Mouse (Mus musculus) embryonic facial prominence, embryonic 10.5 days (tissue): ENCODE results near the gene Med9. TPM values are rescaled to one million over a fixed set of nuclear protein-coding genes. Genes with fewer than 3 reads are reported as not detected.

Experiments
- DNase-seq: peaks from one replicate; pipeline ENCODE4 v3.0.0-alpha.2; 2017; ENCODE audit warnings: low spot score
- H3K27ac ChIP-seq: fragments of 300-500 bp; sonication (generic); replicated peaks from 2 replicates; pipeline ENCODE4 v1.5.1; 2016; ENCODE audit warnings: mild to moderate bottlenecking
- H3K27me3 ChIP-seq: fragments of 300-500 bp; sonication (generic); replicated peaks from 2 replicates; pipeline ENCODE4 v1.6.1; 2016; ENCODE audit warnings: low read depth, mild to moderate bottlenecking; ENCODE audit not compliant: poor library complexity, severe bottlenecking
- H3K36me3 ChIP-seq: fragments of 300-500 bp; sonication (generic); replicated peaks from 2 replicates; pipeline ENCODE4 v1.6.1; 2016; ENCODE audit warnings: mild to moderate bottlenecking, moderate library complexity
- H3K4me1 ChIP-seq: fragments of 300-500 bp; sonication (generic); 2 replicates; pipeline ENCODE4 v1.6.1; 2016
- H3K4me3 ChIP-seq: fragments of 300-500 bp; sonication (generic); 2 replicates; pipeline ENCODE4 v1.5.1; 2016; ENCODE audit warnings: mild to moderate bottlenecking, moderate library complexity
- H3K9me3 ChIP-seq: fragments of 300-500 bp; sonication (generic); 2 replicates; pipeline ENCODE4 v1.6.1; 2016; ENCODE audit warnings: mild to moderate bottlenecking
- WGBS: fragments of 180-500 bp; shearing (Covaris S2); methylation state at CpG from one replicate; pipeline ENCODE4 v1.1.7; 2016; 5-methylcytosine and 5-hydroxymethylcytosine counted together
- polyA plus RNA-seq: library from polyadenylated mRNA; unstranded; fragments of >200 nt; fragmentation: Nextera tagmentation; extraction: Ambion mirVana; gene quantifications from 2 replicates; pipeline ENCODE4 v1.2.1, GENCODE M21; 2016

The Med9 gene
- polyA plus RNA-seq, 1 experiment from 2014 or later: 48.3 TPM

DNA sequence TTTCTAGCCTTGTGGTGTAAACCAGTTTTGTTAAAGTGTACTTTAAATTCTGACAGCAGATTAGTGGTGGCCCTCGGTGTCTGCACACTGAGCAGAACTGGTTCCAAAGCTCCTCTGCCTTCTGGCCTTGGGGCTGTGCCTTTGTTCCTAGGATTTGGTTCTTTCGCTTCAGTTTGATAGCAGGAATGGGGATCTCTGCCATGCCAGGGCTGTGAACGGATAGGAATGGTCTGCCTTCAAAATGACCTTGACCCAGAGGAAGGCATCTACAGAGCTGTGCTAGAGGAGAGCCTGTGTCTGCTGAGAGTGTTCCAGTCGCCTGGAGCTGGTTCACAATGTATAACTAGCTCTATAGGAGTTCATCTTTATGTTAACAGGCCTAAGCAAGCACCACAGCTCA, 11.4 kb downstream of the Med9 start:
- DNase-seq: no peak
- 0 out of 2 replicates have a peak overlapping the region, but pooled peaks have one; percentile 35 for H3K27ac ChIP-seq
- no peaks in the 10 kb centered on the region for H3K9me3 ChIP-seq
- H3K4me1 ChIP-seq: peaks cover 59% of the 10 kb centered on the region
- H3K27me3 ChIP-seq: peaks cover 34% of the 10 kb centered on the region
- 84% methylated on average over 4 of the region's 4 CpGs for whole genome bisulfite sequencing
- H3K36me3 ChIP-seq: peaks cover 53% of the 10 kb centered on the region
- no peak overlapping the region for H3K4me3 ChIP-seq

DNA sequence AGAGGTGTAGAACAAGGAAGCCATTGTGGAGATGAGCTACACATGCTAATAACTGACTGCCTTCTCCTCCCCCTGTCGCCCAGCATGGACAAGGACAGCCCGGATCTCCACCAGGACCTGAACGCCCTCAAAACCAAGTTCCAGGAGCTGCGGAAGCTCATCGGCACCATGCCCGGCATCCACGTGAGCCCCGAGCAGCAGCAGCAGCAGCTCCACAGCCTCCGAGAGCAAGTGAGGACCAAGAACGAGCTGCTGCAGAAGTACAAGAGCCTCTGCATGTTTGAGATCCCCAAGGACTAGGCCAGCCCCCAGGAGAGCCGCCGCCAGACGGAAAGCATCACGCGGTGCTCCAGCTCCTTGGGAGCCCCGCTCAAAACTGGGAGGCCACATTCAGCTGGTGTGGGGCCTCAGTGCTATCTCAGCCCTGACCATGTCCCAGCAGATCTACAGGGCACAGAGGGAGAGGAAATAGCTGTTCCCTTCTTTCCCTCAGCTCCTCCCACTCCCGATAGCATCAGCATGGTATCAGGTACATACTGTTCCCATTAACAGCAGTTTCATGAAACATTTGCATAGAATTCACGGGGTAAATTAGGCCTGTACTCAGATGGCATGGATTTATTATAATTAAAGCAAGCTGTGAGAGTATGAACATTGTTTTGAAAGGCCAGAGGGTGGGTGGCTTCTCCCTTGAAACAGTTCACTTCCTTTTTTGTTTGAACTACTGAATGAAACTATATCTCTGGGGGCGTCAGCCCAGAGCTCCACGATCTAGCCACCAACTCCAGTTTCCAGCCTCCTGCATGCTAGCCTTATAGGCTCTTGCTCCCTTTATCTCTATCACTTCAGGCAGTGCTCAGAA, 12.7 kb downstream of the Med9 start:
- Histone ChIP-seq H3K27ac (peak overlapping the region; percentile 71), H3K27me3 (peaks cover 41% of the 10 kb centered on the region), H3K4me3 (peak overlapping the region; percentile 28; the same call in 1 of the 2 replicates), H3K9me3 (no peaks in the 10 kb centered on the region), H3K4me1 (peaks cover 71% of the 10 kb centered on the region), H3K36me3 (peaks cover 43% of the 10 kb centered on the region)
- peak; percentile 56 for DNase-seq
- 63% methylated on average over 20 of the region's 20 CpGs for WGBS

DNA sequence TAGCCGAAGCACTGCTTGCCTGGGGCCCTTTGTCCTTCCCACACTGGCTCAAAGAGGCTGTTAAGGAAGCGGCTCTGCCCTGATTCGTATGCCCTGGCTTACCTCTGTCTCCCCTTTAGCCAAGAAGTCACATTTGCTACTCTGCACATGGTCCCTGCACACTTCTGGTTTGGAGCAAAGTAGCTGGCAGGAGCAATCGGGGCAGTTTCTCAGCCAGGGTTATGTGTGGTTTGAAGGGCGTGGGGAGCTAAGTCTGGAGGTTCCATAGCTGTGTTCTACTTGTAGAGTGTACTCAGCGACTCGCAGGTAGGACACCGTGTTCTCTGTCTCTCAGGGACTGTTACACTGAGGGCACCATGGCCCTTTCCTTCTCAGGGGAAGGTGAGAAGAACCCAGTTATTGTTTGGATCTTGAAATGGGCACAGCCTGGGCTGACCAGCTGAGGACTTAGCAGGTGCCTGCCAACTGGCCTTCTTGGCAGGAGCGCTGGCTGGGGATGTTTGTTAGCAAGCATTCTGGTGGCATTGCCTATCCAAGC, 13.4 kb downstream of the Med9 start:
- peak overlapping the region; percentile 52 for H3K27ac ChIP-seq
- H3K27me3 ChIP-seq: peaks cover 48% of the 10 kb centered on the region
- no peak for DNase-seq
- peak overlapping the region; percentile 9; the same call in 1 of the 2 replicates for H3K4me3 ChIP-seq
- peaks cover 78% of the 10 kb centered on the region for H3K4me1 ChIP-seq
- peaks cover 38% of the 10 kb centered on the region for H3K36me3 ChIP-seq
- H3K9me3 ChIP-seq: no peaks in the 10 kb centered on the region
- WGBS: 75% methylated on average over 9 of the region's 9 CpGs

DNA sequence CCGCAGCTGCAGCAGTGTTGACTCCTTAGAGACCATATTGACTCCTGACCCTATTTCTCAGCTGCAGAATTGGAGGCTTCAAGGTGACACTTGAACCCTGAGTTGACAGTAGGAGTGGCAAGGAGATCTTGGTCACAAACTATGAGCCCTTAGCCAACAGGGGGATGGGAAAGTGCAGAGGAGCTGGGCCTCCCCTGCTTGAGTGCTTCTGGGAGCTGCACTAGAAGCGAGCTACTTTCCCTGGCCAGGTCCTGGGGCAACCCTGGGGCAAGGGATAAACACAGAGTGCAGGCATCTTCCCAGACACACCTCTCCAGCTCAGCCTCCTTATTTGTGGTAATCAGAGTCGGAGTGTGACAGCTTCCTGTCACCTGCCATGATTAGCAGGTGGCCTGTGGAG, 14.6 kb downstream of the Med9 start:
- 67% methylated on average over 3 of the region's 3 CpGs for WGBS
- H3K4me1 ChIP-seq: peaks cover 72% of the 10 kb centered on the region
- H3K4me3 ChIP-seq: no peak overlapping the region
- peaks cover 31% of the 10 kb centered on the region for H3K36me3 ChIP-seq
- H3K27me3 ChIP-seq: peaks cover 54% of the 10 kb centered on the region
- H3K27ac ChIP-seq: no peak overlapping the region
- no peak for DNase-seq
- no peaks in the 10 kb centered on the region for H3K9me3 ChIP-seq

DNA sequence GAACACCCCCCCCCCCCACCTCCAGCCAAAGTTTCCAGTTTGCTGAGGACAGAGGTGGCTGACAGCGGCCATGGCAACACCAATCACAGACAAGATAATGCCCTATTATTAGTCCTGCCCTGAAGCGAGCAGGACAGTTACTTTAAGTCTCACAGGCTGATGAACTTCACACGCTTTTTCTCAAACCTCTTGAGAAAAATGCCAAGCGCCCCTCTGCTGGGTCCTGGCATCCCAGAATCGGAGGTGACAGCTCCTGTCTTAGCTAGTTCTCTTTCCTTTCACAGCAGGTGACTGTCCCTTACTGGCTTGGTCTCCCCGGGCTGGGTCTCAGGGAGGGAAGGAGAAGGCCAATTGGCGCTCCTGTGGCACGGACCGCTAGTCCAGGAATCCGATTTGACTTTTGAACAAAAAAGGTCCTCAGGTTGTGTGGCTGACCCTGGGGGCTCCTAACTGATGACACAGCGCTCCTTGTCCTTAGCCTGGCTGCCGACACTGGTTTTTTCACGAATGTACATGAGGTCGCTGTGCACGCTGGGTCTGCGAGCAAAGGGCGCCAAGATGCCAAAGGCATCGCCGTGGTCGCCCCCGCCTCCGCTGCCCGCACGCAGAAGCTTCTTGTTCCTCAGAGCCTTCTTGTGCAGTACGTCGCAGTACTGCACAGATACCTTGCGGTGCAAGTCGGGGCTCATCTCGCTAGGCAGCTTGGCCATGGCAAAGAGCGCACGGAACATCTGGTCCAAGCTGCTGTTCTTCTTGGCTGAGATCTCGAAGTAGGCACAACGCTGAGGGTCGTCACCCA, 15.6 kb downstream of the Med9 start:
- H3K4me3 ChIP-seq: peak overlapping the region; percentile 63
- WGBS: 4% methylated on average over 34 of the region's 34 CpGs
- H3K9me3 ChIP-seq: no peaks in the 10 kb centered on the region
- peaks cover 76% of the 10 kb centered on the region for H3K4me1 ChIP-seq
- H3K36me3 ChIP-seq: peaks cover 31% of the 10 kb centered on the region
- H3K27ac ChIP-seq: peak overlapping the region; percentile 78; the same call in 1 of the 2 replicates
- H3K27me3 ChIP-seq: peaks cover 61% of the 10 kb centered on the region
- peak; percentile 52 for DNase-seq

DNA sequence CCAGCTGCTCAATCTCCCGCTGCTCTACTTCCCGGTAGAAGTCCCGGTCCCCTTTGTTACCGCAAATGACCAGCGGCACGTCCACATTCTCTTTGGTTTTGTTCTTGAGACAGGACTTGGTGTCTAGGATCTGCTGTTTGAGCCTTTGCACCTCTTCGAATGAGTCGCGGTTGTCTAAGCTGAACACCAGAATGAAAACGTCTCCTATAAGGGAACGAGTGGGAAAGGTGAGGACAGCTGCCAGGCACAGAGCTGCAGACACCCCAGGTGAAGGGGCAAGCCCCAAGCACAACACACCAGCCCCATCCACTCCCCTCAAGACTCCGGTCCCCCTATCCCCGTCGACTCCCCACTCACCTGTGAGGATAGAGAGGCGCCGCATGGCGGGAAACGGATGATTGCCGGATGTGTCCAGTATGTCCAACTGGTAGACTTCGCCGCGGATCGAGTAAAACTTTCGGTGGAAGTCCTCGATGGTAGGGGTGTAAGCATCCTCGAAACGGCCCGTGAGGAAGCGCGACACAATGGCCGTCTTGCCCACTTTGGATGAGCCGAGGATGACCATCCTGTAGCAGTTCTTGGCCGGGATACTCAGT, 16.3 kb downstream of the Med9 start:
- WGBS: 3% methylated on average over 33 of the region's 33 CpGs
- H3K36me3 ChIP-seq: peaks cover 31% of the 10 kb centered on the region
- peak overlapping the region; percentile 78 for H3K27ac ChIP-seq
- DNase-seq: peak; percentile 56
- H3K27me3 ChIP-seq: peaks cover 63% of the 10 kb centered on the region
- H3K4me1 ChIP-seq: peaks cover 81% of the 10 kb centered on the region
- peak overlapping the region; percentile 63 for H3K4me3 ChIP-seq
- H3K9me3 ChIP-seq: no peaks in the 10 kb centered on the region

DNA sequence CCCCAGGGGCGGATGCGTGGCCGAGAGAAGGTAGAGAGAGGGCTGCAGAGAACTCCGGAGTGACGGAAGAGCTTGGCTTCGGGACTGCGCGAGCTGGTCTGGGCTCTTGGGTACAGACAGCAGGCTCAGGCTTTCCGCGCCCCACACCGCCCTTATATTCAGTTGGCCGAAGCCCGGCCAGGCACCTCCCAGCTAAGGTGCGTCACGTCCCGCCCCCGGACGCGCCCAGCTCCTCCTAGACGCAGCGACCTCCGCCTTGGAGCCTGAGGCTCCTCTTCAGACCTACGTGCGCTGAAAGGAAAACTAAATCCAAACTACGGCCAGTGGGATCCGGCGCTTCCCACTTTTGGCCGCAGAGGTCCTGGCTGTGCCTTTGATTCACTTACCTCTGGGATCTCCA, 16.8 kb downstream of the Med9 start, which contains the start of gene Rasd1:
Gene Rasd1, minus strand, starts transcription at position 127 of the 400 bp plus-strand sequence.
- Histone ChIP-seq H3K4me3 (peak within 1 kb of the TSS; percentile 63), H3K36me3 (peaks cover 26% of the 10 kb centered on the region), H3K9me3 (no peaks in the 10 kb centered on the region), H3K27me3 (peaks cover 63% of the 10 kb centered on the region), H3K27ac (peak within 1 kb of the TSS; percentile 78), H3K4me1 (peaks cover 75% of the 10 kb centered on the region)
- WGBS: under 1% methylated on average over 28 of the region's 28 CpGs
- peak; percentile 86 for DNase-seq

DNA sequence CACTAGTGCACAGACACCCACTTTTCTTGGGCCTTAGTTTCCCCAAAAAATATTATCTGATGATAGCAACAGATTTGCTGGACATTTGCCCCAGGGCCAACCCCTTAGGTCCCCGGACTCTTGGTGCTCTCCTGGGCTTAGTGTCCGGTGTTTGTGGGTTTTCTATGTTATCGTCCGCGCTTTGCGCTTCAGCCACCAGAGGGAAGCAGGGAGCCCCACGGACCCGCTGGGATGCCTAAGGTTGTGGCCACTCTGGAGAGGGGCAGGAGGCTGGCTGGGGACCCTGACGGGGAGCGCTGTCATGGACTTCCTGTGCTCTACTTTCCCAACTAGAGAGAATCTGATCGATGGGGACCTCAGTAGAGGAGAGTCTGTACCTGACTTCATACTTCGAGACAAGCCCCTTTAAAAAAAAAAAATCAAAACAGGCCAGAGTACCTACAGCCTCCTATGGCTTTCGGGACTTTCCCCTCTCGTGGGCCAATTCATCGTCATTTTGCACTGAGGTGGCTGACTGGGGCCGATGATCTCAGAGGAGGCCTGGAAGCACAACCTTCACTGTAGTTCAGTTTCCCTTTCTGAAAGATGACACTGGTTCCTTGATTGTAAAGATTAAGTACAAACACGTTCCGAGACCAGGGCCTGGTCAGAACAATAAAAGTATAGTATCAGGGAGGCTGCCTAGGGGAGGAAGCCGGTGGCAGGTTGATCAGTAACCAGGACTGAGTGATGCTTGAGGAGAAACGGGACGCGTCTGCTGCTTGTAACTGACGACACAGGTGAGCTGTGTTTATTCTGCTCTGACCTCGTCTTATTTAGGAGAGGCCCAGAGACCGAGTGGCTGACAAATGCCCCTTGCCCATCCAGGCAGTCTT, 17.5 kb downstream of the Med9 start:
- DNase-seq: peak; percentile 86
- peaks cover 73% of the 10 kb centered on the region for H3K4me1 ChIP-seq
- H3K9me3 ChIP-seq: no peaks in the 10 kb centered on the region
- peak overlapping the region; percentile 63 for H3K4me3 ChIP-seq
- H3K36me3 ChIP-seq: peaks cover 24% of the 10 kb centered on the region
- peaks cover 65% of the 10 kb centered on the region for H3K27me3 ChIP-seq
- 28% methylated on average over 25 of the region's 25 CpGs for WGBS
- peak overlapping the region; percentile 78; the same call in 1 of the 2 replicates for H3K27ac ChIP-seq

DNA sequence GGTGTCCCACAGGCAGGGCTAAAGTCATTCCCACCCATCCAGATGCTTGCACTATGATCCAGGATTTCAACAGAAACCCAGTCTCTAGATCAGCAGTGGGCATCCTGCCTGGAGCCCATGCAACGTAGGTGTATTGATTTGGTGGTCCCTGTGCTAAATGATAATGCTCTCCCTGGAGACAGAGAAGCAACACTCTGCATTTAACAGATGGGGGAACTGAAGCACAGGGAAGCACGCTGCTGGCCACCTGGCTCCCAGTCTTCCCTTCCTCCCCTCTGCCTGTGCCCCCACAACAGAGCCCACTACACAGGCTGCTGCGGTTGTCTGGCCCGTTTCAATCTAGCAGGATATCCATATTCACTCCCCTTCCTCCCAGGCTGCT, 18.1 kb downstream of the Med9 start:
- Histone ChIP-seq H3K9me3 (no peaks in the 10 kb centered on the region), H3K4me1 (peaks cover 72% of the 10 kb centered on the region), H3K36me3 (peaks cover 17% of the 10 kb centered on the region), H3K4me3 (no peak overlapping the region), H3K27ac (0 out of 2 replicates have a peak overlapping the region, but pooled peaks have one; percentile 31), H3K27me3 (peaks cover 67% of the 10 kb centered on the region)
- 76% methylated on average over 4 of the region's 4 CpGs for WGBS
- DNase-seq: no peak

DNA sequence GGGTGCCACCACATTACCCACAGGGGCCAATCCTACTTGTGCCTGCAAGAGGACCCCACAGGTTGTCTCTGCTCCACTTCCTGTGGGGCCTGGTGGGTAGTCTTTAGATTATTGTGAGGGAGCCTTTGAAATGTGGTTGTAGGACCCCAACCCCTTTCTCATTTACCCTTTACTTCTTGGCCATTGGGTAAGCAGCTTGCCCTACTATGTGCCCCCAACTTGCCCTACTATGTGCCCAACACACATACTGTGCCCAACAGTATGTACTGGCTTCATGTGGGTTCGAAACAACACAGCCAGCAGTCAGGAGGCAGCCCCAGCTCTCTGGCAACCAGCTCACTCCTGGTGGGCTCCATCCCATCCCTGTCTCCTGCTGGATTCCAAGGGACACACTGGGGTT, 19.8 kb downstream of the Med9 start:
- no peak overlapping the region for H3K4me3 ChIP-seq
- DNase-seq: no peak
- H3K4me1 ChIP-seq: peaks cover 65% of the 10 kb centered on the region
- H3K27ac ChIP-seq: peak overlapping the region; percentile 0; the same call in 1 of the 2 replicates
- H3K27me3 ChIP-seq: peaks cover 50% of the 10 kb centered on the region
- no peaks in the 10 kb centered on the region for H3K9me3 ChIP-seq
- H3K36me3 ChIP-seq: peaks cover under 1% of the 10 kb centered on the region; the same call in 1 of the 2 replicates
- 92% methylated on average over 1 of the region's 1 CpGs for WGBS

DNA sequence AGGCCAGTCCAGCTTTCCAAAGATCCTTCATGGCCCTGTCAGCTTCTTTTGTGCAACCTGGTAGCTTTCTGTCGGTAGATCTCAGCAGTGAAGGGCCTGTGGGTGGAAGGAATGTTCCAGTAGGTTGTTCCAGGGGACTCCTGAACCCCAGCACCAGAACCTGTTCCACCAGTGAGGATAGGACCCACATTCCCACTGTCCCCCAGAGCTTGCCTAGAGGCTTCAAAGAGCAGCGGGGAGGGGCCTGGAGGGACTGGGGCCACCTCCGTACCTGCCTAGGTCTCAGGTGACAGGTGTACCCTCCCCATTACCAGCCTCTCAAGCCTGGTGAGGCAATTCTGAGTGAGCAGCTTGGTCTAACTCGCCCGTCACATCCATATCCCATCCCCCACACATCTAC, 22.8 kb downstream of the Med9 start:
- 70% methylated on average over 5 of the region's 5 CpGs for WGBS
- no peak overlapping the region; the same call in 1 of the 2 replicates for H3K27ac ChIP-seq
- H3K36me3 ChIP-seq: no peaks in the 10 kb centered on the region
- no peak overlapping the region for H3K4me3 ChIP-seq
- DNase-seq: no peak
- no peaks in the 10 kb centered on the region for H3K9me3 ChIP-seq
- peaks cover 35% of the 10 kb centered on the region for H3K27me3 ChIP-seq
- peaks cover 49% of the 10 kb centered on the region for H3K4me1 ChIP-seq
